Mouse (Mus musculus): ENCODE measurements around the gene Alad. TPM values are rescaled to one million over a fixed set of nuclear protein-coding genes. Genes with fewer than 3 reads are reported as not detected.

Gene Alad
- polyA plus RNA-seq (2014; fragmentation: Illumina TruSeq; extraction: RNeasy Lipid Tissue Mini Kit (QIAGEN cat#74804); ENCODE audit: low read depth, low replicate concordance): 0.73 TPM

GRCm38 (mm10) chr4:62519849-62520233 lies at the start of gene Alad:
Gene Alad (minus strand): TSS chr4:62519918.

GRCm38 (mm10) chr4:62559797-62560329 lies 40.1 kb upstream of the Alad start, which contains the start of gene Rgs3:
Gene Rgs3 (plus strand): TSS chr4:62559847.

GRCm38 (mm10) chr4:62524651-62525488 lies 5.2 kb upstream of the Alad start, which contains the start of the genes Pole3 and 4933430I17Rik:
Gene Pole3 (minus strand): TSS chr4:62525068.
Gene 4933430I17Rik (plus strand): TSS chr4:62525369.

GRCm38 (mm10) chr4:62503374-62503970 lies 16.2 kb downstream of the Alad start, which contains the start of gene Hdhd3:
Gene Hdhd3 (minus strand): TSS chr4:62503467.

GRCm38 (mm10) chr4:62479937-62480708 lies 39.6 kb downstream of the Alad start, which contains the start of gene Bspry:
Gene Bspry (plus strand): TSS chr4:62480053.

GRCm38 (mm10) chr4:62470598-62471051 lies 49.1 kb downstream of the Alad start, which contains the start of gene Wdr31:
Gene Wdr31 (minus strand): TSS chr4:62470896.

Other genes starting within 250 kb of the Alad start
- 6.6 TPM for gene Fkbp15, start 159.4 kb downstream of the Alad start, polyA plus RNA-seq (2014; fragmentation: Illumina TruSeq; extraction: RNeasy Lipid Tissue Mini Kit (QIAGEN cat#74804); ENCODE audit: low read depth, low replicate concordance)
- gene Slc31a1, start 159.2 kb downstream of the Alad start, polyA plus RNA-seq (2014; fragmentation: Illumina TruSeq; extraction: RNeasy Lipid Tissue Mini Kit (QIAGEN cat#74804); ENCODE audit: low read depth, low replicate concordance): 49.0 TPM
- 28.3 TPM for gene Cdc26, start 111.3 kb downstream of the Alad start, polyA plus RNA-seq (2014; fragmentation: Illumina TruSeq; extraction: RNeasy Lipid Tissue Mini Kit (QIAGEN cat#74804); ENCODE audit: low read depth, low replicate concordance)
- gene Prpf4, start 111.1 kb downstream of the Alad start, polyA plus RNA-seq (2014; fragmentation: Illumina TruSeq; extraction: RNeasy Lipid Tissue Mini Kit (QIAGEN cat#74804); ENCODE audit: low read depth, low replicate concordance): 8.1 TPM
- gene Rnf183, start 84.7 kb downstream of the Alad start, polyA plus RNA-seq (2014; fragmentation: Illumina TruSeq; extraction: RNeasy Lipid Tissue Mini Kit (QIAGEN cat#74804); ENCODE audit: low read depth, low replicate concordance): not detected
- gene Wdr31, start 49.0 kb downstream of the Alad start, polyA plus RNA-seq (2014; fragmentation: Illumina TruSeq; extraction: RNeasy Lipid Tissue Mini Kit (QIAGEN cat#74804); ENCODE audit: low read depth, low replicate concordance): 124 TPM
- gene Bspry, start 39.9 kb downstream of the Alad start, polyA plus RNA-seq (2014; fragmentation: Illumina TruSeq; extraction: RNeasy Lipid Tissue Mini Kit (QIAGEN cat#74804); ENCODE audit: low read depth, low replicate concordance): 29.7 TPM
- gene Hdhd3, start 16.5 kb downstream of the Alad start, polyA plus RNA-seq (2014; fragmentation: Illumina TruSeq; extraction: RNeasy Lipid Tissue Mini Kit (QIAGEN cat#74804); ENCODE audit: low read depth, low replicate concordance): not detected
- gene Pole3, start 5.2 kb upstream of the Alad start, polyA plus RNA-seq (2014; fragmentation: Illumina TruSeq; extraction: RNeasy Lipid Tissue Mini Kit (QIAGEN cat#74804); ENCODE audit: low read depth, low replicate concordance): 101 TPM
- gene 4933430I17Rik, start 5.5 kb upstream of the Alad start, polyA plus RNA-seq (2014; fragmentation: Illumina TruSeq; extraction: RNeasy Lipid Tissue Mini Kit (QIAGEN cat#74804); ENCODE audit: low read depth, low replicate concordance): 26.4 TPM
- gene Rgs3, start 39.9 kb upstream of the Alad start, polyA plus RNA-seq (2014; fragmentation: Illumina TruSeq; extraction: RNeasy Lipid Tissue Mini Kit (QIAGEN cat#74804); ENCODE audit: low read depth, low replicate concordance): 6.0 TPM